Mouse (Mus musculus) forebrain, postnatal 0 days (tissue): ENCODE measurements at regions not wholly inside any gene's neighbourhood (a gene's known extent, or its start where the extent isn't known, plus 50 kb on each side); places are given as distances from the start of the nearest gene placed in this dataset.

Source experiments
- ATAC-seq: fragments of 200-750 bp; cut with Nextera tagmentation; 2 replicates; pipeline ENCODE4 v1.8.0; 2017; ENCODE audit warnings: mild to moderate bottlenecking, moderate library complexity
- DNase-seq: peaks from one replicate; pipeline ENCODE4 v3.0.0-alpha.2; 2015
- H3K27ac ChIP-seq: fragments of 300-500 bp; sonication (generic); 2 replicates; pipeline ENCODE4 v1.5.1; 2014; ENCODE audit warnings: low read depth, mild to moderate bottlenecking, antibody characterized with exemption, low read length, moderate library complexity, mixed read lengths
- H3K27me3 ChIP-seq: fragments of 300-500 bp; sonication (generic); 2 replicates; pipeline ENCODE4 v1.6.1; 2014; ENCODE audit warnings: mild to moderate bottlenecking, low read length, mixed read lengths; ENCODE audit not compliant: insufficient read depth
- H3K36me3 ChIP-seq: fragments of 300-500 bp; sonication (generic); 2 replicates; pipeline ENCODE4 v1.6.1; 2014; ENCODE audit warnings: mild to moderate bottlenecking, moderate library complexity; ENCODE audit not compliant: insufficient read depth
- H3K4me1 ChIP-seq: fragments of 300-500 bp; sonication (generic); 2 replicates; pipeline ENCODE4 v1.6.1; 2014; ENCODE audit warnings: antibody characterized with exemption; ENCODE audit not compliant: insufficient read depth
- H3K4me2 ChIP-seq: fragments of 300-500 bp; sonication (generic); 2 replicates; pipeline ENCODE4 v1.6.1; 2014; ENCODE audit warnings: low read depth, mild to moderate bottlenecking, moderate library complexity
- H3K4me3 ChIP-seq: fragments of 300-500 bp; sonication (generic); 2 replicates; pipeline ENCODE4 v1.5.1; 2014; ENCODE audit warnings: low read depth, low read length, mixed read lengths
- H3K9ac ChIP-seq: fragments of 300-500 bp; sonication (generic); 2 replicates; pipeline ENCODE4 v1.6.1; 2014; ENCODE audit warnings: mild to moderate bottlenecking
- H3K9me3 ChIP-seq: fragments of 300-500 bp; sonication (generic); 2 replicates; pipeline ENCODE4 v1.6.1; 2016; ENCODE audit warnings: low read length
- CTCF ChIP-seq: sonication (generic); IDR thresholded peaks from 2 replicates; pipeline ENCODE4 v1.5.1; 2016; ENCODE audit warnings: antibody characterized with exemption, control low read depth, low read depth
- WGBS: fragments of 180-500 bp; shearing (Covaris S2); extraction: QIAGEN DNeasy Blood & Tissue Kit; methylation state at CpG from one replicate; pipeline ENCODE4 v1.1.7; 2014; 5-methylcytosine and 5-hydroxymethylcytosine counted together
- microRNA-seq, 2 experiments: library from miRNA; unstranded; fragments of <30 nt; microRNA quantifications; one replicate each; pipeline ENCODE4; 2016

GRCm38 (mm10) chr13:90660950-90661349 is 244.2 kb downstream of the Atp6ap1l start:
- H3K27me3 ChIP-seq = no peaks in the 10 kb centered on the region
- ATAC-seq = no peak
- WGBS = 11% methylated on average over 3 of the region's 3 CpGs

GRCm38 (mm10) chr13:90659087-90659486 is 246.1 kb downstream of the Atp6ap1l start:
- WGBS = 82% methylated on average over 5 of the region's 5 CpGs
- Histone ChIP-seq H3K4me3 (no peak overlapping the region), H3K9me3 (no peaks in the 10 kb centered on the region), H3K9ac (no peak overlapping the region), H3K4me1 (no peaks in the 10 kb centered on the region), H3K36me3 (no peaks in the 10 kb centered on the region), H3K27ac (no peak overlapping the region), H3K4me2 (no peak overlapping the region), H3K27me3 (no peaks in the 10 kb centered on the region)
- ATAC-seq (no peak), DNase-seq (no peak)
- no peak for TF ChIP-seq CTCF

More at GRCm38 (mm10) chr13:90660950-90661349, 244.2 kb downstream of the Atp6ap1l start:
- DNase-seq = no peak
- no peak for TF ChIP-seq CTCF
- no peak overlapping the region for H3K4me2 ChIP-seq
- no peak overlapping the region for H3K27ac ChIP-seq
- H3K9ac ChIP-seq = no peak overlapping the region
- no peaks in the 10 kb centered on the region for H3K36me3 ChIP-seq
- no peaks in the 10 kb centered on the region for H3K9me3 ChIP-seq
- no peak overlapping the region for H3K4me3 ChIP-seq
- H3K4me1 ChIP-seq = no peaks in the 10 kb centered on the region

DNA sequence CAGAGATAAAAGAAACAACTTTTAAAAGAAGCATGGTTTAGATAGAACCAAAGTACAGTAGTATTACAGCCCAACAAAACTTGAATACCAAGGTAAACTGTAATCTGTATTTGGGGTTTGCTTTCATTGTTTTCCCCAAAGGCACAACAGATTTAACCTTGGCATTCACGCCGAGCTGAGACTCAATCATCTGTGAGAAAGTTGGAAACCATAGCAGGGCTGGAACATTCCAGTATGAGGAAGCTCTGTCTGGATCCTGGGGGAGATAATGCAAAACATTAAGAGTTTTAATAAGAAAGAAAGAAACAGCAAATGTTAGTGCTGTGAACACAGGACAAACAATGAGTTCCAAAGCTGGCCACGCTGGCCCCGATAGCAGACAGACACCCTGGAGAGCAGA is 258.8 kb downstream of the Atp6ap1l start:
- no peaks in the 10 kb centered on the region for H3K9me3 ChIP-seq
- WGBS = 40% methylated on average over 4 of the region's 4 CpGs
- H3K27me3 ChIP-seq = no peaks in the 10 kb centered on the region
- no peaks in the 10 kb centered on the region for H3K36me3 ChIP-seq
- no peak overlapping the region for H3K9ac ChIP-seq
- no peak overlapping the region for H3K4me2 ChIP-seq
- H3K4me1 ChIP-seq = 0 out of 2 replicates have a peak, but pooled peaks cover 5% of the 10 kb centered on the region
- H3K27ac ChIP-seq = no peak overlapping the region
- TF ChIP-seq CTCF = no peak
- DNase-seq = no peak
- no peak overlapping the region for H3K4me3 ChIP-seq
- no peak for ATAC-seq

- no peak for DNase-seq
- no peaks in the 10 kb centered on the region for H3K36me3 ChIP-seq
Observed at GRCm38 (mm10) chr13:90644216-90644615, 260.9 kb downstream of the Atp6ap1l start.

DNA sequence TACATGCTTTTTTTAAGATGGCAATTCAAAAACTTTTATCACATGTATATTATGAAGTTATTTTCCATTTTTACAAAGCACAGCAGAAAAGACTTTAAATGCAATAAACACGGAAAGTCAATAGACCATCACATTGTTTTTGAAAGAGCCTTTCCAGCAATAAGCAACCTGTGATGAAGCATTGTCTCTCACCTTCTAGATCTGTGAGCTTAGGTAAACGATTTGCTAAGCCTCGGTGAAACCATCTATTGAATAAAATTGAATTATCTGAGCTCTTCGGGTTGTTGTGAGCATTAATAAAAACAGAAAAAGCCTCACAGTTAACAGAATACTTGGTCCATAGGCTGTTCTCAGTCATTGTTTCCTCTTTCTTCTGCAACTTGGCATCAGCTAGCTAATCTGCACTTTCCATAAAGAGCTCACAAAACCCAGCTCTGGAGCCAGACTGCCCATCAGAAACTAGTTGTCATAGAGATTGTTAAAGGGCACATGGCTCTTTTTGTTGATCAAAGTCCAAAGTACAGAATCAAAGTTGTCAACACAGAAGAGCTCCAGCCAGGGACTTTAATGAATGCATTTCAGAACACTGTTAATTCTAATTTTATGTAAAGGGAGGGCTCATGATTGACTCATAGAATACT is 261.5 kb downstream of the Atp6ap1l start:
- H3K9ac ChIP-seq = no peak overlapping the region
- H3K4me3 ChIP-seq = no peak overlapping the region
- H3K4me1 ChIP-seq = 0 out of 2 replicates have a peak, but pooled peaks cover 5% of the 10 kb centered on the region
- 8% methylated on average over 4 of the region's 4 CpGs for WGBS
- no peaks in the 10 kb centered on the region for H3K27me3 ChIP-seq
- ATAC-seq = peak; percentile 72
- no peak for TF ChIP-seq CTCF
- H3K4me2 ChIP-seq = no peak overlapping the region
- H3K36me3 ChIP-seq = no peaks in the 10 kb centered on the region
- no peaks in the 10 kb centered on the region for H3K9me3 ChIP-seq
- peak overlapping the region; percentile 11; the same call in 1 of the 2 replicates for H3K27ac ChIP-seq
- DNase-seq = peak; percentile 68

More at GRCm38 (mm10) chr13:90644216-90644615, 260.9 kb downstream of the Atp6ap1l start:
- H3K4me1 ChIP-seq = 0 out of 2 replicates have a peak, but pooled peaks cover 5% of the 10 kb centered on the region
- H3K4me3 ChIP-seq = no peak overlapping the region
- no peaks in the 10 kb centered on the region for H3K27me3 ChIP-seq
- H3K9ac ChIP-seq = no peak overlapping the region
- no peak for TF ChIP-seq CTCF
- ATAC-seq = no peak
- no peaks in the 10 kb centered on the region for H3K9me3 ChIP-seq
- no peak overlapping the region for H3K27ac ChIP-seq
- H3K4me2 ChIP-seq = no peak overlapping the region

- no peak overlapping the region for H3K9ac ChIP-seq
- no peak overlapping the region for H3K4me2 ChIP-seq
- H3K36me3 ChIP-seq = no peaks in the 10 kb centered on the region
- 7% methylated on average over 4 of the region's 4 CpGs for WGBS
- H3K27ac ChIP-seq = peak overlapping the region; percentile 41; the same call in 1 of the 2 replicates
- H3K27me3 ChIP-seq = no peaks in the 10 kb centered on the region
- peak; percentile 77 for DNase-seq
- ATAC-seq = peak; percentile 91
- 0 out of 2 replicates have a peak, but pooled peaks cover 5% of the 10 kb centered on the region for H3K4me1 ChIP-seq
- no peak for TF ChIP-seq CTCF
- no peak overlapping the region for H3K4me3 ChIP-seq
- H3K9me3 ChIP-seq = no peaks in the 10 kb centered on the region
Observed at GRCm38 (mm10) chr13:90643109-90643508, 262.0 kb downstream of the Atp6ap1l start.

GRCm38 (mm10) chr13:90642206-90642823 is 262.8 kb downstream of the Atp6ap1l start:
- Histone ChIP-seq H3K9me3 (no peaks in the 10 kb centered on the region), H3K27me3 (no peaks in the 10 kb centered on the region), H3K4me3 (no peak overlapping the region), H3K4me2 (no peak overlapping the region), H3K9ac (no peak overlapping the region), H3K27ac (peak overlapping the region; percentile 41; the same call in 1 of the 2 replicates), H3K36me3 (no peaks in the 10 kb centered on the region), H3K4me1 (0 out of 2 replicates have a peak, but pooled peaks cover 5% of the 10 kb centered on the region)
- 23% methylated on average over 5 of the region's 5 CpGs for WGBS
- DNase-seq = peak; percentile 36
- TF ChIP-seq CTCF = no peak
- ATAC-seq = peak; percentile 10; the same call in 1 of the 2 replicates

Small RNA genes in the stretch of these regions (microRNA-seq; reads per million reads assigned to microRNA genes)
- gene Gm44338 = 0 reads per million in 2 experiments
